Mouse (Mus musculus): ENCODE data around the gene Grk6. TPM values are rescaled to one million over a fixed set of nuclear protein-coding genes. Genes with fewer than 3 reads are reported as not detected.
A peak's percentile ranks its signal among the peaks of the same experiment; 100 is the strongest.
"Not testable (repeated sequence)": the region's sequence is repeated elsewhere in the genome, so short reads cannot be mapped to it uniquely, and the experiment has no call there.

The Grk6 gene
- total RNA-seq, 2 experiments from 2014 or later, result 17.4 to 22.3 TPM

GRCm38 (mm10) chr13:55420933-55421800, 23.7 kb upstream of the Grk6 start:
- DNase-seq, result peak; percentile 72

- no peak for DNase-seq
These were observed 18.3 kb upstream of the Grk6 start, which contains the start of gene F12 for GRCm38 (mm10) chr13:55426613-55427012. Gene F12, minus strand, starts transcription at chr13:55426793.

GRCm38 (mm10) chr13:55429226-55429888, 15.5 kb upstream of the Grk6 start:
- no peak for DNase-seq

- no peak for DNase-seq
These were observed 14.3 kb upstream of the Grk6 start for GRCm38 (mm10) chr13:55430566-55430965.

- no peak for DNase-seq
These were observed 12.8 kb upstream of the Grk6 start for GRCm38 (mm10) chr13:55431889-55432685.

- DNase-seq, result not testable (repeated sequence)
These were observed 7.7 kb upstream of the Grk6 start for GRCm38 (mm10) chr13:55437111-55437629.

GRCm38 (mm10) chr13:55443799-55444285, 1.0 kb upstream of the Grk6 start:
- DNase-seq, result no peak

- DNase-seq, result peak; percentile 83
These were observed 461 bp upstream of the Grk6 start for GRCm38 (mm10) chr13:55444286-55444936.

GRCm38 (mm10) chr13:55445361-55446091, 654 bp downstream of the Grk6 start:
- no peak for DNase-seq

- no peak for DNase-seq
These were observed 1.7 kb downstream of the Grk6 start for GRCm38 (mm10) chr13:55446483-55447105.

GRCm38 (mm10) chr13:55447543-55447943, 2.7 kb downstream of the Grk6 start:
- DNase-seq, result no peak

- DNase-seq, result no peak
These were observed 3.3 kb downstream of the Grk6 start for GRCm38 (mm10) chr13:55448131-55448530.

GRCm38 (mm10) chr13:55449205-55449604, 4.3 kb downstream of the Grk6 start:
- DNase-seq, result no peak

GRCm38 (mm10) chr13:55449679-55450441, 5.0 kb downstream of the Grk6 start:
- no peak for DNase-seq

- peak; percentile 87 for DNase-seq
These were observed 5.7 kb downstream of the Grk6 start for GRCm38 (mm10) chr13:55450511-55450980.

- no peak for DNase-seq
These were observed 6.4 kb downstream of the Grk6 start for GRCm38 (mm10) chr13:55451296-55451695.

GRCm38 (mm10) chr13:55451785-55452549, 7.1 kb downstream of the Grk6 start:
- DNase-seq, result no peak

GRCm38 (mm10) chr13:55462965-55463364, 18.1 kb downstream of the Grk6 start:
- no peak for DNase-seq
